Mouse (Mus musculus) kidney, postnatal 4 days (tissue): Measurements from ENCODE around the gene Sgce.

Source experiments
- DNase-seq, 2 experiments: peaks; one replicate each; pipeline ENCODE4 v3.0.0; 2021; ENCODE audit warnings: mixed read lengths in 2 of 2

The Sgce gene

GRCm38 (mm10) chr6:4634804-4635203, 112.2 kb downstream of the Sgce start:
- DNase-seq = no peak

- DNase-seq = no peak
Measured at GRCm38 (mm10) chr6:4633189-4633588, 113.8 kb downstream of the Sgce start.

GRCm38 (mm10) chr6:4631464-4631863, 115.5 kb downstream of the Sgce start:
- no peak for DNase-seq
